Mouse (Mus musculus) frontal cortex, postnatal 36 days (tissue): ENCODE measurements around the gene Atp1b1.

ENCODE experiments used
- DNase-seq, 2 experiments: peaks; one replicate each; pipeline ENCODE4 v3.0.0; 2022; ENCODE audit warnings: low spot score in 2 of 2

The Atp1b1 gene

DNA sequence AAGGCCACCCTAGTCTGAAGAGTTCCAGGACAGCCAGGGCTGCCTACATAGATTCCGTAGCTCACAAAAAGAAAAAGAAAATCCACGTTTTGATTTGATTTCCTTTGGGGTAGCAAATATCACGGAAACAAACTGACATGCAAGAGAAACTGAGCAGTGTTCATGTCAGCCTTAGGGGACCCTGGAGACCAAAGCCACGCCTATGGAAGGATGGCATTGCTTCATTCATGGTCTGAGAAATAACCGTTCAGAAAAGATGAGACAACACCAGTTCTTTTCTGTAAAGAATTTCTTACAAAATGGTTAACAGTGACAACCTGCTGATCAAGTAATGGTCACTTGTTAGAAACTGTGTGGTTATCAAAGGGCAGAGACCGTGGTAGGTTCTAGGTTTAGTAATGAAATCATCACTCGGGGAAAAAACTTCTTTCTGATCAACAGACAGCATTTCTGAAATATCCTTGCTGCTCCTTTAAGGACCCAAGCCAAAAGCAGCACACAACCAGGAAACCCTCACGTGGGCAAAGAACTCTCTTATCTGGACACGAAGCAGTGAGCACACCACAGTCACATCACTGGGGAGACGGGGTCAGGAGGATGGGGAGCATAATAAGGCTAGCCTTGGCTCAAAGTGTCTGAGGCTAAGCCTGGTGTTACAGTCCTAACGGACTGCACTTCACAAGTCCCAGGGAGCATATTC is 17.3 kb downstream of the Atp1b1 start:
- DNase-seq: no peak

DNA sequence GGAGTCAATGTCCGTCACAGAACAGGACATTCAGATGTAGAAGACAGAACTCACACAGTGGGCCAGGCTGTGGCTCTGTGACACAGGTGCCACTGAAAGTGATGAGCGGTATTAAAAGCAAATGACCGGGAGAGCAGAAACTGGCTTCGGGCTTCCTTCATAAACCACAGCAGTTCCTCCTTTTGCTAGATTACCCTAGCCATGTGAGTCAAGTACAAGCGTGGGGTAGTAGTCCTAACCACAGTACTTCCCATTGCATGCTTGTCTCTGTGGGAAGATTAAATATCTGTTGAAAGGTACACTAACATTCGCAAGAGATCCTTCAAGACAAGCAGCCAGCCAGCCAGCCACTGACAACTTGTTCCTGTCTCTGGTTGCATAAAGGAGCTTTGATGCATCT is 17.9 kb downstream of the Atp1b1 start:
- DNase-seq: no peak

DNA sequence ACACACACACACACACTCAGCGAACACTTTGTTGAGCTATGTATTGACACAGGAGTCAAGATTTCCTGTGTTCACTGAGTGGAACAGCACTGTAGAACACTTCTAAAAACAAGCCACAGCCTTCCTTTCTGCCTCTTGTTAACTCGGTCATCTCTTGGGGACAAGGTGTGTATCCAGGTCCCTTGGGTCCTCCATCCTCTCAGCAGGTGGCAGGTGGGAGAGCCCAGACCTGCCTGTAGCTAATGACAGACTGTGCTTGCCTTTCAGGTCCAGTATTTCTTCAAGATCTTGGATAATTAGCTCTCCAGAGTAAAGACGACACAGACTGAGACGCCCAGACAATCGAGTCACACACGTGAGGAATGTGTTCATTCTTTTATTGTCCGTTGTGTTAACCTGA is 21.4 kb downstream of the Atp1b1 start:
- peak; percentile 16 to 20 for DNase-seq

DNA sequence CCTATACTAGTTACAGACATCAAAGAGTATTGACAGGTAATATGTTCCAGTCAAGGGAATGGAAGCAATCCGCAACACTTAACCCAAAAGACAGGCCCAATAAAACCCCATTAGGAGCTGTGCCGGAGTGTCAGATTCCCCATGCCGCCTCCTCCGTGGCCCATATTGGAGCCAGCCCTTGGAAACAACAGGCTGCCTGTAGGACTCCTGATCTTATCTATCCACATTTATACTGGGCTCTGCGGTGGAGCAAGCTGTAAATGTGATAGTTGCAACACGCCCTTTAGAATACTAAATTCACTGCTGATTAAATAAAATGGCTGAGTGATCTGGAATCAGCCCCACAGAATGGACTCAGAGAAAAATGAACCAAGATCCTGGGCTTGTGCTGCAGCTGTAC is 24.1 kb downstream of the Atp1b1 start:
- peak in 1 of 2 experiments; percentile 6 for DNase-seq

DNA sequence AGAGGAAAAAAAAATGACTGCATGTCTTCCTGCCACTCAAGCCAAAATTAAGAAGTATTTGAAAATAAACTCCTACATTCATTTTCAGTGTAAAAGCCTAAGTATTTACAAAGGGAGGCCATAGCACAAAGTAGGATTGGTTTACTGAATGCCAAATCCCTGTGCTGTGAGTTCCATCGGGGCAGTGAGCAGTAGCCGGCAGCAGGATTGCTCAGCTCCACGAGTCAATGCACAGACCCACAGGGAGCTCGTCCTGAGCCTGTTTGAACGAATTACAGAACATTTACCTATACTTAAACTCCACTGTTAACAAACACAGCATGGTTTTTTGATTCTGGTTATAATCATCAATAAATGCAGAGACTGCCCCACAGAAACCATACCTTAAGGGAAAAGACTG is 25.5 kb downstream of the Atp1b1 start:
- no peak for DNase-seq

DNA sequence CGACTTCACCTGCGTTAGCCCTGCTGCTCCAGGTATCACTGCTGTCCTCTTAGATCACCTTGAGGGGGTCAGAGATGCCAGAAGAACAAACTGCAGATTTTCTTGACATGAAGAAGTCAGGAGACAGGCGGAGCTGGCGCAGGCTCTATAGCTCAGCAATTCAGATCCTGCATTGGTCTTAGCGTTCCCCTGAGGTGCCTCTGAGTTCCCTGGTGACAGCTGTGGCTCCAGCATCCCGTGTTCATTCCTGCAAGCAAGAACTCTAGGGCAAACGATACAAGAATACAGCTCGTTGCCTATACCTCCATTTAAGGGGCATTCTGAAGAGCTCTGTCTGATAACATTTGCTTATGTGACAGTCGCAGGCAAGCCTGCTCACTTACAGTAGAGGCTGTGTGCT is 29.5 kb downstream of the Atp1b1 start:
- no peak for DNase-seq

DNA sequence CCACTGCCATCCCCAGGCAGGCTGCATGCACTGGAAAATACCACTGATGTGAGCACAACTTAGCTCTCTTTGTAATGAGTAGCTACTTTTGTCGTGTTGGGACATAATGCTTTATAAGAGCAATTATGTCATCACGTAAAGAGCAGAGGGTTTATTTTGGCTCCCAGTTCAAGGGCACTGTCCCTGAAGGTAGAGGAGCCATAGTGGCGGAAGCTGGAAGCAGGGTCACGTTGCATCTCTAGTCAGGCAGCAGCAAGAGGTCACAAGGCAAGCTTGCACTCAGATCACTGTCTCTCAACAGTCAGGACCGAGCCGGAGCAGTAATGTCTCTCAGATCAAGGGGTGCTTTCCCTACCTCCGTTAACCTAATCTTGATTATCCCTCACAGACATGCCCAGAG is 30.4 kb downstream of the Atp1b1 start:
- DNase-seq: no peak

DNA sequence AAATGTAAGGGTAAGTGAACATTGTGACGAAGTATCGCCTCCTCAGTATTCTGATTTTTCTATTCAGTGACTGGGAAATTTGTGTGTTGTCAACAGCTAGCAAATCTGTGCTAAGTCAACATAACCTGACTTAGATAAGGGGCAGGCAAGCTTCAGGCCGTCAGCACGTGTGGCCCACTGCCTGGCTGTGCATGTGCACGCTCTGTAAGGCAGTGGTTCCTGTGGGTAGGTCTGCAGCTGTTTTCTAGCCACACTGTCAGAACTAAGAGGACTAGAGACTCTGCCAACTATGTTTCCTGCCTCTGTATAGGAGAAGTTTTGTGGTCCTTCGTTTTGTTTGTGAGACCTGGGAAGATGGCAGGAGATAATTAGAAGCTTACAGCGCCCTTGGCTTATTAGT is 31.9 kb downstream of the Atp1b1 start:
- DNase-seq: no peak

DNA sequence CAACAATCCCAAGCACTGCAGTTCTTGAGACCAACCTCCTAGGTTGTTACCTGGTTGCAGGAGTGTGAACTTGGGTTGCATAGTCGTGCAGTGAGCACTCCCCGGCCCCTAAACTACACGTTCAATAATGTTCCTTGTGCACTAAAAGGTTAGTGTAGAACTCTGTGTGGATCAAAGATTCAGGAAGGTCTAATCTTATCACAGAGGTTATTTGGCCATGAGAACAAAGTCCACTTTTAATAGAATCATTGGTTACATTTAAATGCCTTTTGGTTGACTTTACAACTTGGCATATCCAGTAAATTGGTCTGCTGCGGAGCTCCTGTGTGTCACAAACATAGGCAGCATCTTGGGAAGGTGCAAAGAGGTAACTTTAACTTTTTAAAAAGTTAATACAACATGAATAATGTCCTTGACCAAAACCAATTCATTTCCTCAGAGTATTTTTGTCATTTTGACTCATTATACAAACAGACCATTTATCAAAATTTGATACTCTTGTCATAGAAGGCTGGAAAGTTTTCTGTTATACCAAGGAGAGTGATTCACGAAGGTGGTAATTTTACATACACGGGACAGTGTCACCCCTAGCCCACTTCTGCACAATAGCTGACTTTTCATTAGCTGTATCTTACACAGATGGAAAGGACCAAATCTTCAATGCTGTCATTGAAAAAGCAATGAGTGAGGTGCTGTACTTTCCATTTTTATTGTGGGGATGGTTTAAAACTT is 37.4 kb downstream of the Atp1b1 start:
- no peak for DNase-seq

DNA sequence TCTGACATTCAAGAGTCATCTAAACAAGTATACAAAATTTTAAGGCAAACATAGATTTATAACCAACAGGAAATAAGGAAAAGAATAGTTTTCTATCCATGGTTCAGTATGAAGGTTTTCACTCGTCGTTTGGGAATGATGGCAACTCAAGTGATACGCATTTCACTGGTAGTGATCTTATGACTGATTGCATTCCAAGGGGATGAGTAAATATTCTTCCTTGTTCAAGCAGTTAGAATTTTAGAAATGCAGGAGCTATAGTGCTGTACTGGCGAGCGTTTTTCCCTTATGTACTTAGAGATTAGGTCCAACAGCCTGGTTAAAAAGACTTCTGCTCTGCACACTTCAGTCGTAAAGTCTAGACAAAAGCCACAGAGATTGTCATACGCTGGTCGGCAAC is 38.8 kb downstream of the Atp1b1 start:
- no peak for DNase-seq

DNA sequence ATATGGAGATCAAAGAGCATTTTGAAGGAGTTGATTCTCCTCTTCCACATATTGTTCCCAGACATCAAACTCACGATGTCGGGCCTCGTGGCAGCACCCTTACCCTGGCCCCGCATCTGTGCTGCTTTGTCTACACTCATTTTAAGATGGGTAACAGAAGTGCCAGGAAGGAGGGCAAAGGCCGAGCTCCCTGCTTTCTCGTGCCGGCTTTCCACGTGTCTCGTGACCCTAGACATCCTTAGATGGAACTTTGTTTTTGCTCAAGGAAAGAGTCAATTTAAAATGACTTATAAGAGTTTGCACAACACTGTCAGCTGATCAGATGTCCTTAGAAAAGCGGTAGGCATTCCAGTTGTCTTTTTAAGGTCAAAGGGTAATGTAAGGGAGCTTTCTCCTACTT is 39.8 kb downstream of the Atp1b1 start:
- no peak for DNase-seq

DNA sequence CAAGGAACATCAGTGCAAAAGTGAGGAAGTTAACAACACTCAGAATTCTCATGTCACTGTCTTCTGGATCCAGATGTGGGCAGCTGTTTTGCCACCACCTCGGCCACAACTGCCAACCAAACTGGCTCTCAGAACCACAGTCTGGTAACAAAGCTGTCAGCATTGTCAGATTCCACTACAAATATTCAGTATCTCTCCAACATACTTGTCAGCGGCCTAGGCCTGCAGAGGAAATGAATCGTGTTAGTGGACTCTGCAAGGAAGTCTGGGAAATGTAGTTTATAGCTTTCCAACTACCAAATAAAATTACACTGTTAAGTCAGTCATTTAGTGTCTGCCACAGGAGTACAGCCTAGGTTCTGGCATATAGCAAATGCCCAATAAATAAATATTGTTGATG is 40.6 kb downstream of the Atp1b1 start:
- no peak for DNase-seq

DNA sequence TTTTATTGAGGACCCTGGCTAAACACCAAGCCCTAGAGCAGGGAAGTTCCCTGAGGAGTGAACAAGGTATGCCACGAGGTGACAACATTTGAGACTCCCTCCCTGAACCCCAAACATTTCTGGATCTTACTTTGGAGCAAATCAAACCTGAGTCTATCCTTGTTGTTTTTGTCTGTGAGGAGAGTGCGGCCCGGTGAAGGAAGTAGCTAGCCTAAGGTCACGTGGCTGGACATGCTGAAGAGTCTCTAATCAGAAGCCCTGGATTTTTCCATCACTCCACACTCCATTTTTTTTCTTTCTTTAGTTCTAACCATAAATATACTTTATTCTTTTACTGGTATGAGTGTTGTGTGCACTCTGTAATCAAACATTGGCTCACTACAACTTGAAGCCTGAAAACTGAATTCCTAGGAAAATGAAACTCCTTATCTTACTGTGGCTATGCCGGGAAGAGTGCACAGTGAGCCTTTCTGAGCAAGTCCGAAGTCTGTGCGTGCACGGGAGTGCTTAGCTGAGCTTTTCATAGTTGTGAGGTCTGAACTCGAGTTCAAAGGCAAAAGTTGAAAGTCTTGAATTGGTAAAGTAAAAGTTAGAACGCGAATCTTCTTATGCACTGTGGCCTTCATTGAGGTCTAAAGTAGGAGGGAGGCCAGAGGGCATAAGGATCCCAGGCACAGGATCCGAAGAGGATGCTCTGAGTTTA is 41.3 kb downstream of the Atp1b1 start:
- DNase-seq: no peak

DNA sequence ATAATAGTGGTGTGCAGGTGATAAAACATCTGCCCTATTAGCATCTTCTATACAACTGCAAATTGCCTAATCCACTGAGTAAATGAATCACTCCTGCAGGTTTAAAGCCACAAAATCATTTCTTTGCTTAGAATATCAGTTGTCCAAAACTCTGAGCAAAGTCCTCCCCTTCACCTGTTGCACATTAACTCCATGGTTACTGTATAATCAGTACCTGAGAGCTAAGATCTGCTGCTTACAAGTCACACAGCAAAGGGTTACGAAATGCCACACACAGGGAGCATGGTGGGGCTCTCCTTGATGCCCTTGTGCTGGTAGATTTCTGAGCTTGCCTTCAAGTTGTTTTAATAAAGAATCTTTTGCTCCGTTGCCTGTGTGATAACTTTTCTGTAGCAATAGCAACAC is 42.8 kb downstream of the Atp1b1 start:
- DNase-seq: no peak

DNA sequence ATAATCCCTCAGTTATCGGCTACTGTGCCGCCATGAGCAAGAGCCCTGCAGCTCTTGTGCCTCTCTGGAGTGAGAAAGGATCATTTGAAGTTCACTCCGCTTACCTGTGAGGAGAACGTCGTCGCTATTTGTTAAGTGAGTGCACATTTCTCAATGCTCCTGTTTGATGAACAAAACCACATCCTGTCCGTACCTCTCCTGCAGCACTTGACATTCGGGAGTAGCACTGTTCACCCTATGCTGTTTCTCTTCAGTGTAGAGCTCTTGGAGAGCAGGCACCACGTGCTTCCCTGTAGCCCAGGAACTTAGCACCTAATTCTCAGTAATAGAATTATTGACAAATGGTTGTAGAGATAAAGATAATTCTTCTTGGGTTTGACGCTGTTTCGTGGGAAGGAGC is 44.5 kb downstream of the Atp1b1 start:
- no peak for DNase-seq

DNA sequence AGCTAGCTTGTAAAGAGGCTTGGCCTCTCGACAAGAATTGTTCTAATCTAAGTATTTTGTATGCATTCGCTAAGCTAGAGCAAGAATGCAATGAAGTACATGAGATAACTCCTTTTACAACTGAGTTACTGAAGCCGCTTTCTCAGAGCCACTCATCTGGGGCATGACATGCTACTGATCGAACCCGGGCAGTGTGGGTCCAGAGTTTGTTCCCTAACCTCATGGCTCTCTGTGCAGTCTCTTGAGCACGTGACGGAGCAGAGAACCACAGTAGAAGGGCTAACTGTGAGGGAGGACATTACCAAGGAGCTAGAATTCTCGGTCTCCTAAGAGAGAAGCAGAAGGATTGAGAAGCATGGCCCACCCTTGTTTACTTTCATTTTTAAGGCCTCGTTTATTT is 45.2 kb downstream of the Atp1b1 start:
- no peak for DNase-seq

DNA sequence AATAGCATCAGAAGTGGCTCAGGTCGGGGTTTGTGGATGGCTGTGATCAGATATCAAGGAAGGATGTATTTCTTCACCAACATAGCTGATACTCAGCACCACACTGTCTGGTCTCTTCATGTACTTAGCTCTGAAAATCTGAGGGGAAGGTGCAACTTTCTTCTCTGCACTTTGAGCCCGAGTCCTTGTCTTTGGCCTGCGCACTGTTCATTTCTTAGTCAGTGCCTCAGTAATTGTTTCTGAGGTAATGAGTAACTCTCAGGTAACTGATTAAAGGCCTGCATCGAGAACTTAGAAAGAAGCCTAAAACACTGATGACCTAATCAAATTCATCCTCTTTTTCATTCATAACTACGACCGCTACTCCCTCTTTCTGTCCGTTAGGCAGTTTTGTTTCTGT is 46.8 kb downstream of the Atp1b1 start:
- no peak for DNase-seq

DNA sequence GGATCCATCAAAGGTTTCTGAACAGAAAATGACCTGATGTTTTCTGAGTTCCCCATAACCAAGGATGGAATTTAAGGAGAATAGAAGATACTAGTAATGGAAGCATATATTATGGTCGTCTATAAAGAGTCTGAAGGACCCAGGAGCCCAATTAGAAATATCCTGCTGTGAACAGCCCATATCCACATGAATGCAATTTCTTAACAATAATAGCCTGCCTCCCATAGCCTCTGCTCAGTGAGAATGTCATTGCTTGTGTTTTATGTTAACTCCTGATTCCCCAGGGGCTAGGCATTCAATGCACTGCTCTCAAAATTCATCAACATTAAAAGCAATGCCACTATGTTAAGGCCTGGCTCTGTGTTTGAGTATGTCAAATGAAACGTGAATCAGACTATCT is 49.5 kb downstream of the Atp1b1 start:
- DNase-seq: no peak

DNA sequence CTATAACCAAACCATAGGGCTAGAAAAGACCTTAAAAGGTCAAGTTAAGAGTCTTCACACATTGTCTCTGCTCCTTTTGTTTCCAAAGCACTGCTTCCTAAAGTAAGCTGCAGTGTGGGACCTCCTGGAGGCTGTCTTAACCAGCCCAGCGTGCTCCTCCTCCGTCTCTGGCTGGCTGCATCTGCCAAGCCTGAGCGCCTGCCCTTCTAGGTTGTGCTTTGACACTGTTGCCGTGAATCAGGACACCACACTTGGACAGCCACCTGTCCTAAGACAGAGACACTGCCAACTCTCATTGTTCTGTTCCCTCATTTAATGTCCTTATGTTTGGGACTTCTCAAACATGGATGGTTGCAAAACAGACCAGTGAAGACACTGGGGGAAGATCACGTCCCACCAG is 51.6 kb downstream of the Atp1b1 start:
- no peak for DNase-seq

DNA sequence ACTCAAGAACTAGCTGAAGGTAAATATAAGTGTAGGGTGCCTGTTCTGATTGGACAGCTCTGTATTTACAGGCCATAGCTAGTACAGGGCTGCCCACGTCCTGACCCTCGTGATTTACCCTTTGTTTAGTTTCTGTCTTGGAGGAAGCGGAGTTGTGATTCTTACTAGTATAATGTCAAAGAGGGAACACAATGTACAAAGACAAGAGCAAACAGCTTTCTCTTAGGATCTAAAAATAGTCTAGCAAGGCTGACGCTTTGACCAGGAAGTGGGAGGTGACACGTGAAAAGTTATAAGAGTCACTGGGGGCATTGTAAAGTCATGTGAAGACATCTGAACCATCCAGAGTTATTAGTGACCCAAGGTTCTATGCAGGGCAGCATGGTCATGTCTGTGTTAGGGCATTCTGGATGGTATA is 52.8 kb downstream of the Atp1b1 start:
- no peak for DNase-seq

DNA sequence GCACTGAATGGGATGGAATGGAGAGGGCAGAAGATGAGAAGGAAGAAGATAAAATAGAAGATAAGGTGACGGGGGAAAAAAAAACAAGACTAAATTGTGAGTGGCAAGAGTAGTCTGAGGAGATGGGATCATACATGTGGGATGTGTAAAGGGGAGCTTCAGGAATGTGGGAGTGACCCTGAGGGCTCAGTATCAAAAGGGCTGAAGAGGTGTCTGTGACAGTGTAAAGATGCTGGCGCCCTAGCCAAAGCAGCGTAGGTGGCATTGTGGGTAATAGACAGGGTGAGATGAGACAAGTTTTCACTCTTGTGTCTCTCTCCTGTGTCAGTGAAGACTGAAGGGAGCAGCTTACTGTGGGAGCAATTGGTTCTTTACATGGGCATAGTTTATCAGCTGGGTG is 58.6 kb downstream of the Atp1b1 start:
- no peak for DNase-seq

DNA sequence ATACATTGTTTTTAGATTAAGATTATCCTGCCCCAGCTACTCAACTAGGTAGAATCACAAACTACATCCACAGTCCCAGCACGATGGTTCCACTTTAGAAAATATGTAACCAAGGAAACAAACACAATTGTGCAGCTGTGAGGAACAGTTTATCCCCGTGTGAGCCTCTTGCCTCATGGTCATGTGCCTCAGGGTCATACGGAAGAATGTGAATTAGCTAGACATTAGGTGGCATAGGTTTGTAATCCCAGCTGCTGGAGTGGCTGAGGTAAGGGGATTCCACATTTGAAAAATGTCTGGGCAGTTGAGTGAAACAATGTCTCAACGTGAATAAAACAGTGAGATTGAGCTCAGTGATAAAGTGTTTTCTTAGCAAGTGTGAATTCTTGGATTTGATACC is 60.5 kb downstream of the Atp1b1 start:
- DNase-seq: no peak

DNA sequence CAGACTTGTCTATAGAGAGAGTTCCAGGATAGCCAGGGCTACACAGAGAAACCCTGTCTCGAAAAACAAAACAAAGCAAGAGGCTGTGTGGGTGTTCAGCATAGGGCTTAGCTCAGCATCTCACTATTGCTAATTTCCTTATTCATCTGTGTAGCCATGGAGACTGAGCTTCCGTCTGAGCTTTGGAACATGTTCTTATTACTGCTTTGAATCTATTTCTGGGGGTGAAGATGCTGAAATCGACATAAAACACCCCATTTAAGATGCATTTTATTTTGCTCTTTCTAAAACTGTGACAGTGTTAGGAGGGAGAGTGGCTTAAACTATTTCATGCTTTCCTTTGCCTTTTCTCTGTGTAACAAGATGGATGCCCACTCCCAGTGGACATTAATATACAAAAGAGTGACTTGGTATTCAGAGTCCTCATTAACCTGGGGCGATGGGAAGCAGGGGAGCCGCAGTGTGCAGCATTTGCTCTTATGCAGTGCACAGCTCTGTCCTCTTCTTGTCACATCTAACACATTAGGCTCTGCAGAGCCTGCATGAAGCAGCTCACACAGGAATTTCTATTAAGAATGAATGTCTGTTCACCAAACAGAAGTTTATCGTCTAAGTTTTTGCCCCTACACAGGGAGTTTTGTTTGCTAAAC is 62.9 kb downstream of the Atp1b1 start:
- peak; percentile 35 to 52 for DNase-seq
